Mouse (Mus musculus) ES-E14 (cell line): ENCODE measurements around the gene Glod4.

Experiments
- CHD2 ChIP-seq: IDR thresholded peaks from 2 replicates; pipeline ENCODE4 v1.6.1; 2014; ENCODE audit warnings: mild to moderate bottlenecking, low read depth, low read length, inconsistent platforms
- HCFC1 ChIP-seq: IDR thresholded peaks from 2 replicates; pipeline ENCODE4 v1.6.1; 2012; ENCODE audit warnings: low read length, inconsistent platforms, borderline replicate concordance; ENCODE audit not compliant: insufficient read depth
- ZC3H11A ChIP-seq: IDR thresholded peaks from 2 replicates; pipeline ENCODE4 v1.6.1; 2012; ENCODE audit warnings: low read depth, mild to moderate bottlenecking, inconsistent platforms, low read length, borderline replicate concordance
- ZNF384 ChIP-seq: IDR thresholded peaks from 2 replicates; pipeline ENCODE4 v1.6.1; 2012; ENCODE audit warnings: low read depth, low read length, inconsistent platforms

- TF ChIP-seq HCFC1, result no peak
- TF ChIP-seq ZNF384, result no peak
- TF ChIP-seq ZC3H11A, result no peak
- TF ChIP-seq CHD2, result no peak
Observed at GRCm38 (mm10) chr11:76146187-76147010, 97.1 kb downstream of the Glod4 start.
